Mouse (Mus musculus): ENCODE results near the gene Adam1a.

Gene Adam1a

DNA sequence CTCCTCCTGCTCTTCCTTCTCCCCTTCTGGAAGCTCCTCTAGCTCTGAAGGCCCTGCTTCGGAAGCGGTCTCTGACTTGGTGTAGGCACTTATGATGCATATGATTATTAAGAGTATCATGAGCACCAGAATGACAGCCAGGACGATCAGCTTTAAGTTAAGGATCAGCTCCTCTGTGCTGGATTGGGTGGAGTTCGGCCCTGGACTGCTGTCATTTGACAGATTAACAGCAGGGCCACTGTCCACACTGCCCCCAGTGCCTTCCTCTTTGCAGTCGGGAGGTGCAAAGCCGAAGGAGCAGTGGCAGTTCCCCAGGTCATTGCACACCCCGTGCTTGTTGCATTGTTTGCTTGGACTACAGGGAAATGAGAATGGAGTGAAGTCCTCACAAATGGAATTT, 44.6 kb downstream of the Adam1a start:
- DNase-seq (ENCODE audit: low spot score in 2 of 2) = no peak

DNA sequence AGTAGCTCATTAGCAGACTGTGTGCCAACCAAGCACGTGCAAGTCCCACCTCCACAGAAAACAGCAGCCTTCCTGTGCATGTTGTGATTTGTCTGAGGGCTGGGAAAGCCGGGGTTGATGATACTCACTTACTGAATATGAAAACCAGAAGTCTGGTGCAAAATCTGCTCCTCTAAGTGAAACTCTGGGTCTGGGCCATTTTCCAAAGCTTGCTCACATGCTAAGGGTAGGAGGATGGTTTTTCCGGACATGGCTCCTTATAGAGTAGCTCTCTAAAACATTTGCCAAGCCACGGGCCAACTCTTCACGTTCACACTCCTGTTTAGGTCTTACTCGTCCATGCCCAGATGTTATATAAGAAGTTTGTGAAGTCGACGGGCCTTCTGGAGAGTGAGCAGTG, 52.0 kb downstream of the Adam1a start:
- DNase-seq (ENCODE audit: low spot score in 2 of 2) = no peak

DNA sequence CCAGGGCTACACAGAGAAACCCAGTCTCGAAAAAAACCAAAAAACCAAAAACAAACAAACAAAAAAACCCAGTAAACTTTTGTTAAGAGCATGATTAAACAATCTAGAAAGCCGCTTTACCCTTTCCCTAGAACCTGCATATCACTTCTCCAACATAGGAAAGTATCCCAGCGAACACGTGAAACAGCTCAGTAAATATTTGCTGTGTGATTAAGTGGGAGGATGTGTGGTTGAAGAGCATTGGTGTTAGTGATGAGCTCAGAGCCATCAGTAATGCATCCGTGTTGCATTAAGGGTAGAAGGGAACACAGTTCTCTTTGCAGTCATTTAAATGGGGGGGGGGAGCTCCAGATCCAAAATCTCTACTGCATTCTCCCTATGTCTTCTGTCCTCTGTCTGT, 60.5 kb downstream of the Adam1a start:
- DNase-seq (ENCODE audit: low spot score in 2 of 2) = no peak

DNA sequence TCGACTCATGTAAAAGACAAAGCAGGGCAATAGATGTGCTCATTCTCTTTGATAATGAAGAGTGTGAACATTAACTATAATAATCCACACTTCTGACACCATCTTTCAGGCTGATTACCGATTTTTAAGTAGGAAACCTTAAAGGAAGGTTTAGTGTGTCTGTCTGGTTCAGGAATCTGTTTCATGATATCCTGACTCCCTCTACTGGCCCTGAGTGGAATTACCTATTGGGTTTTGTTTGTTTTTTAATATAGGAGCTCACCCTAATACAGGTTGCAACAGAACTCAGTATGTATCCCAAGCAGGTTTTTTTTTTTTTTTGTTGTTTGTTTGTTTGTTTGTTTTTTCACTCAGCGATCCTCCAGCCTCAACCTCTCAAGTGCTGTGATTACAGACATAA, 67.6 kb downstream of the Adam1a start:
- peak in 1 of 2 experiments; percentile 56 for DNase-seq (ENCODE audit: low spot score in 2 of 2)

DNA sequence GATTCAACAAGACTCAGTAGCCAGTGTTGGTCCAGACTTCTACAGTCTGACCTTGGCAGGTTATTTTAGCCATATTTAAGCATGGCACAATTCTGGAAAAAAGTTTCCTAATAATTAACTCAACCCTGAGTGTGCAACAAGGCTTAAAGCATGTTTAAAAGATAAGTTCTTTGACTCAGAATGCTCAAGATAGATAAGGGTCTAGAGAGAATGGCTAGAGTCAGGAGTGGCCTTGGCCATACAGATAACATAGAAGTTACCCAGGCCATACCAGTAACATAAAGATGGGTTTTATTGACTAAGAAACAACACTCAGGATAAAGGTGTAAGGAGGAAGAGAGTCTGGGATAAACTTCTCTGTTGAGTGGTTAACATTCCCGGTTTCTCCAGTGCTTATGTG, 69.2 kb downstream of the Adam1a start:
- no peak for DNase-seq (ENCODE audit: low spot score in 2 of 2)

DNA sequence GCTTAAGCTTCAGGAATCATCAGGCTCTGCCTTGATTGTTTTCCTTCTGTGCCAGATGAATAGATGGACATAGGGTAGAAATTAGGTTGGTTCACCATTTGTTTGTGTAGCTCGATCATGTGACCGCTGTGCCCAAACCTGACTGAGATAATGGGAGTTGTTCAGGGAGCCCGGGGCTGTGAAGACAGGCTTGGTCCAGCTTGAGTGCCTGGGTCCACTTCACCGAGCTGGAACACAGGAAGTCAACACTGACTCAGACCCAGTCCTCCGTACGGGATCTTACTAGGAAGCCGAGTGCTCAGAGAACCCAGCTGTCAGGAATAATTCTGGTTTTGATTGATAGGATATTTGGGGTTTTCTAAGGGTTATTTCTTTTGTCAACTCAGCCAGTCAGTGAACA, 70.7 kb downstream of the Adam1a start:
- no peak for DNase-seq (ENCODE audit: low spot score in 2 of 2)

DNA sequence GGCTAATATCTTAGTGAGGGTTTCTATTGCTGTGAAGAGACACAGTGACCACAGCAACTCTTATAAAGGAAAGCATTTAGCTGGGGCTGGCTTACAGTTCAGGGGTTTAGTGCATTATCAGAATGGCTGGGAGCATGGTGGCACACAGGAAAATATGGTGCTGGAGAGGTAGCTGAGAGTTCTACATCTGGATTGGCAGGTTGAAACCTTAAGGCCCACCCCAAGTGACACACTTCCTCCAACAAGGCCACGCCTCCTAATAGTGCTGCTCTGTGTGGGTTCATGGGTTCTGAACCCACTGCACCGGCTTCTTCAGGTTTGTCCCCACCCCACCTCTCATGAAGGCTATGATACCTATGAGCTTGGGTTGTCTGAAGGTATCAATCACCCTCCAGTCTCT, 72.9 kb downstream of the Adam1a start:
- DNase-seq (ENCODE audit: low spot score in 2 of 2) = no peak

DNA sequence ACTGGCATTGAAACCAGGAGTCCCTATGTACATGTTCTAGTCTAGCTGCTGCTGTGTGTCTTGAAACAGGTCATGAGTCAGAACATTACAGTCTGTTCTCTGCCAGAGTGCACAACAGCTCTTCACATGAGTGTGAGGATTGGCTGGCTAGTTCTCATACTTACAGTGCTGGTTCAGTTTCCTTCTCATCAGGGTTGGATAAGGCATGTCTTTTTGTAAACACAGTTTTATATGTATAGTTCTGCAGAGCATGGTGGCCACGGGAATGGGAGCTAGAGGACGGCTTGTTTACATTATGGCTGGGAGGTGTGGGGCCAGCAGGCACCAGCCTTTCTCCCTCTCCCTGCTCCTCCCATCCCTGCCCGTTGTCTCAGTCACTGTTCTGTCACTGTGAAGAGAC, 75.7 kb downstream of the Adam1a start:
- DNase-seq (ENCODE audit: low spot score in 2 of 2) = no peak
